8 mouse cellular contexts compared by ENCODE assay signal in the genomic region with DNA sequence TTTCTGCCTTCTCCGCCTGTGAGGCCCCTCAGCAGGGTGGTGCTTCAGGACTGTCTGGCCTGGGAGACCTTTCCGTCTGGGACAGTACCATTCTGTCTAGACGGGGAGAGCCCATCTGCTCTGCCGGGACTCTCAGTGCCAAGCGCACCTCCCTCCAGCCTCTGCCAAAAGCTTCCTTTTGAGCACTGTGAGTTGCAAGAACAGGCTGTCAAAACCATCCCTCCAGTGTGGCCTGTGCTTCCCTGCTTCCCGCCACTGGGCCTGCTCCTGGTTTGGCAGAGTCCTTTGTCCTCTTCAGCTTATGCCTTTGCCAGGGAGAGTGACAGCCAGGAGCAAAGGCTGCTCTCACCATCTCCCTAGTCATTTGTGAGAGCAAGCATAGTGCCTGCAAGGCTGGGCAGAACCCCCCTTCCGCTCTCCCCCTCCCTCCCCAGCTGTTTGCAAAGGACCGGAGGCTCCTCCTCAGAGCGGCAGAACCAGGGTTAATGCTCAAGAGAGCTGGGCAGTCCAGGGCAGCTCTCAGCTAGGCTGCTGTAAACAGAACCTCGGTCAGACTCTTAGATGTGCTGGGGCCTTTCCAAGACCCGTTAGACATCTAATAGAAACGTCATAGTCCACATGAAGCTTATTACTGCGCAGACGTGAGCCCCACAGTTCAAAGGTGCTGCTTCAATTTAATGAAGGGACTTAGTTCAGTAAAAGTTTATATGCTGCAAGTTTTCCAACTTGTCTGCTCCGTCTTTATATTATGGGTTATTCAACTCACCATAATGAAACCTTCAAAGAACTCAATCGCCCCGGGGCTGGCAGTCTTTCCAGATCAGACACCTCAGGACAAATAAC.
DNase-seq lines count a peak whose midpoint lies in the region; ATAC-seq and TF ChIP-seq lines count a peak whose summit lies in the region.

No protein-coding gene starts in this region.

- no peak overlapping the region for H3K4me3 ChIP-seq in gastrocnemius, adult 2 months
- no peak overlapping the region for H3K4me3 ChIP-seq in hindbrain, embryonic 13.5 days
- peak overlapping the region; percentile 38 for H3K4me3 ChIP-seq in midbrain, embryonic 10.5 days
- H3K4me3 ChIP-seq in thymus, adult 2 months (ENCODE audit: control insufficient read depth, insufficient read depth, low read length): no peak overlapping the region

- H3K27me3 ChIP-seq in hindbrain, embryonic 13.5 days: 0 out of 2 replicates have a peak, but pooled peaks cover 3% of the 10 kb centered on the region
- 0 out of 2 replicates have a peak, but pooled peaks cover 10% of the 10 kb centered on the region for H3K27me3 ChIP-seq in midbrain, embryonic 10.5 days (ENCODE audit: low read depth, poor library complexity, severe bottlenecking)
- no peaks in the 10 kb centered on the region for H3K27me3 ChIP-seq in thymus, adult 2 months (ENCODE audit: control insufficient read depth, insufficient read depth, low read length)

- intact Hi-C loops in gastrocnemius, adult 2 months (cut with DNase I): no loop called here

- H3K9me3 ChIP-seq in hindbrain, embryonic 13.5 days: no peaks in the 10 kb centered on the region
- H3K9me3 ChIP-seq in midbrain, embryonic 10.5 days (replicated peaks): no peaks in the 10 kb centered on the region

- peaks cover 25% of the 10 kb centered on the region for H3K4me1 ChIP-seq in hindbrain, embryonic 13.5 days (replicated peaks)
- peaks cover 45% of the 10 kb centered on the region for H3K4me1 ChIP-seq in midbrain, embryonic 10.5 days
- H3K4me1 ChIP-seq in thymus, adult 2 months (replicated peaks; ENCODE audit: control insufficient read depth, insufficient read depth, low read length): no peaks in the 10 kb centered on the region

- TF ChIP-seq POLR2A in thymus, adult 2 months (IDR thresholded peaks at IDR 0.05; ENCODE audit: control insufficient read depth, extremely low read depth, insufficient read depth, low read length, poor library complexity): no peak

- H3K36me3 ChIP-seq in hindbrain, embryonic 13.5 days: no peaks in the 10 kb centered on the region
- no peaks in the 10 kb centered on the region for H3K36me3 ChIP-seq in midbrain, embryonic 10.5 days
- no peaks in the 10 kb centered on the region for H3K36me3 ChIP-seq in thymus, adult 2 months (ENCODE audit: control insufficient read depth, insufficient read depth, low read length)

- no peak for TF ChIP-seq CTCF in gastrocnemius, adult 2 months (IDR thresholded peaks at IDR 0.05)
- TF ChIP-seq CTCF in thymus, adult 2 months (IDR thresholded peaks at IDR 0.05; ENCODE audit: borderline replicate concordance, control insufficient read depth, extremely low read depth, insufficient read depth, low read length, poor library complexity): no peak

- peak overlapping the region; percentile 32; the same call in 1 of the 2 replicates for H3K4me2 ChIP-seq in hindbrain, embryonic 13.5 days

- peak; percentile 84 for DNase-seq in MN1 (ENCODE audit: low spot score)
- peak; percentile 76 for DNase-seq in cerebellum, adult 9-11 months
- DNase-seq in gastrocnemius, adult 2 months: peak; percentile 35
- DNase-seq in layer of hippocampus, adult 9-11 months: peak; percentile 20
- peak; percentile 89 for DNase-seq in midbrain, embryonic 10.5 days (ENCODE audit: low spot score)
- DNase-seq in thymus, adult 2 months: no peak
- no peak for DNase-seq in thymus, postnatal 25 days

- 5% methylated on average over 17 of the region's 17 CpGs for WGBS in hindbrain, embryonic 13.5 days
- 7% methylated on average over 17 of the region's 17 CpGs for WGBS in midbrain, embryonic 10.5 days
- WGBS in thymus, adult 2 months: 75% methylated on average over 17 of the region's 17 CpGs

- H3K27ac ChIP-seq in gastrocnemius, adult 2 months: no peak overlapping the region
- peak overlapping the region; percentile 91 for H3K27ac ChIP-seq in hindbrain, embryonic 13.5 days
- H3K27ac ChIP-seq in midbrain, embryonic 10.5 days (replicated peaks): peak overlapping the region; percentile 96
- no peak overlapping the region for H3K27ac ChIP-seq in thymus, adult 2 months (ENCODE audit: control insufficient read depth, insufficient read depth, low read length)

- ATAC-seq in hindbrain, embryonic 13.5 days (ENCODE audit: low FRiP score): peak; percentile 94

- peak overlapping the region; percentile 19 for H3K9ac ChIP-seq in hindbrain, embryonic 13.5 days

Comparison
In these comparisons a context has a peak if more than half of its experiments do, and no peak if none do; other contexts are left out.
1. DNase-seq: peak in MN1 (single experiment), cerebellum, adult 9-11 months (single experiment), gastrocnemius, adult 2 months (single experiment), layer of hippocampus, adult 9-11 months (single experiment) and midbrain, embryonic 10.5 days (single experiment); none in thymus, adult 2 months (single experiment) and thymus, postnatal 25 days (single experiment).
2. H3K27ac ChIP-seq: peak in hindbrain, embryonic 13.5 days (single experiment) and midbrain, embryonic 10.5 days (single experiment); none in gastrocnemius, adult 2 months (single experiment) and thymus, adult 2 months (single experiment).